Mouse (Mus musculus) monocyte, adult 5-6 weeks (primary cell): ENCODE data around the gene Ccdc38. TPM values are rescaled to one million over a fixed set of nuclear protein-coding genes. Genes with fewer than 3 reads are reported as not detected.
"Not testable (repeated sequence)": the region's sequence is repeated elsewhere in the genome, so short reads cannot be mapped to it uniquely, and the experiment has no call there.

Source experiments
- ATAC-seq: fragments of 153-309, 156-312 bp; replicated peaks from 2 replicates; pipeline ENCODE4 v1.8.0; 2017; ENCODE audit warnings: mild to moderate bottlenecking; ENCODE audit not compliant: low TSS enrichment, insufficient number of reproducible peaks, severe bottlenecking, poor library complexity, low FRiP score
- total RNA-seq: library from RNA; stranded (forward); fragments of 200-1000, 200-491, 200-594 nt; gene quantifications from 3 replicates; pipeline ENCODE4 v1.2.3, GENCODE M21; 2017

Gene Ccdc38
- total RNA-seq, 1 experiment from 2014 or later, result not detected

DNA sequence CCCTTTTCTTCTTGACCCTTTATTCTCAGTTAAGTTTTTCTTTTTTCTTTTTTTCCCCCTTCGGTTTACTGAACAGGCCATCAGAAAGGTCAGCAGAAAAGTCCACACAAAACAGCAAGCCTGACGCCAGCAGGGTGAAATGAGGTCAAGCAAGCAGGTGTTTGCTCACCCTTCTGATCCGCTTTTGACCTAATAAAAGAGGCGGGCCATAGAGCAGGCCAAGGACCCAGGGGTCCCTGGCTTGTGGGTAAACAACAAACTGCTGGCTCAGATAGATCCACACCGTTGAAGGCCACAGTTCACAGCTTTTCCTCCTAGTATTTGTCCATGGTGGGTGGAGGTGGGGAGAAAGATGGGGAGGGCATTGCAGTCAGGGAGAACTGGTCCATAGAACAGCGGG, 2.7 kb downstream of the Ccdc38 start:
- ATAC-seq, result no peak

- ATAC-seq, result no peak
These were observed 3.7 kb downstream of the Ccdc38 start for GRCm38 (mm10) chr10:93544172-93544571.

GRCm38 (mm10) chr10:93547741-93548270, 7.4 kb downstream of the Ccdc38 start:
- no peak for ATAC-seq

DNA sequence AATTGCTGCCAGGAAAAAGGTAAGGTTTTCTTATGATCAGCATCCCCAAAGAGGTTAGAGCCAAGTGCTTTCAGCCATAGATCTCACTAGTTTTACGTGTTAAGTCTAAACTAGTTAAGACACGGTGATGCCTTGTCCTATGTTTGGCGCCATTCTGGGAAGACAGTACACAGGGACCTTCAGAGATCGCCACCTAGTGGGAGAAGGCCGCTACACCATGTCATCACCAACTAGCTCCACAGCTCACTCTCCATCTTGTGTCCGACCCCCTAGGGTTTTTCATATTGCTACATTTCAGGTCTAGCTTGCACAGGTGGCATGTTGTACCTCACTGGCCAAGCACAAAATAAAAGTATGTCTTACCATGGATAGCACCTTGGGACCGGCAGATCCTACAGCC, 8.6 kb downstream of the Ccdc38 start:
- peak; percentile 86 for ATAC-seq

DNA sequence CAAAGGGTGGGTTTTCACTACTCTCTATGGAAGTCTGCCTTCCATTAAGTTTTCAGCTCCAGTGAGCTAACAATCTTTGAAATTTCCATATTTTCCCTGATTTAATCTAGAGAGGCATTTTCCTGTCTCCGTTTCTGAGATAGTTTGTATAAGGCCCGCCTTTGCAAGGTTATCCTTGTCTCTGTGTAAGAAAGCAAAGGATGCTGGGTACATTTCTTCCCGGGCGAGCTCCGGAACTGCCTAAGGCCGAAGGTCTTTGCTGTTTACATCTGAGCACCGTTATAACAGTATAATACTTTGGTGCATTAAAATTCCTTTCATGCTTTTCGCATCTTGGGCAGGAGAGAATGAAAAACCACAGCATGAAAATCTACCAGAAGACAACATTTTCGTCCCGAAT, 9.4 kb downstream of the Ccdc38 start:
- ATAC-seq, result no peak

GRCm38 (mm10) chr10:93552596-93552995, 12.2 kb downstream of the Ccdc38 start:
- no peak for ATAC-seq

GRCm38 (mm10) chr10:93557971-93558370, 17.5 kb downstream of the Ccdc38 start:
- ATAC-seq, result not testable (repeated sequence)

- no peak; the same call in 1 of the 2 replicates for ATAC-seq
These were observed 19.4 kb downstream of the Ccdc38 start for GRCm38 (mm10) chr10:93559786-93560185.

DNA sequence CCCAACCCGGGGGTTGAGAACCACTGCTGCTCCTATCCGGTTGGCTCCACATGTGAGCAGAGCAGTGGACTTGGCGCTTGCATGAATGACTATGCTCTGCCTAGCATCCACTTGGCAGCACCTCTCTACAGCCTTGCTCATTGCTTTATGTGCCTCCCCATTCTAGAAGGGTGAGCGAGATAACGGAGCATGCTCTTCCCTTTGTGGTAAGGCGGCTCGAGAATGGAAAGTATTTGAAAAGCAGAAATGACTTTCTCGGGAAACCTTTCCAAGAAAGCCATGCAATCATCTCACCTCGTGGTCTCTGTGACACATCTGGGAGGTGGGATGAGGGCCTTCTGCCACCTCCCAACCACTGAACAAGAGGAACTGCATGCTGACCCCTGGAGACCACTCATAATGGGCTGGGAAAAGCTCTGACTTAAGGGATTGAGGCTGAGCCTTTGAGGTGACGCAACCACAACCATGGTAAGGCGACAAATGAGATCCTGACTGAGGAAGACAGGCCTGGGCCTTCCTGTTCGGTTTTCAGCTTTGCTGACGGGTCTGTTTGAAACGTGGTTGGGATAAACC, 24.2 kb downstream of the Ccdc38 start:
- ATAC-seq, result no peak

DNA sequence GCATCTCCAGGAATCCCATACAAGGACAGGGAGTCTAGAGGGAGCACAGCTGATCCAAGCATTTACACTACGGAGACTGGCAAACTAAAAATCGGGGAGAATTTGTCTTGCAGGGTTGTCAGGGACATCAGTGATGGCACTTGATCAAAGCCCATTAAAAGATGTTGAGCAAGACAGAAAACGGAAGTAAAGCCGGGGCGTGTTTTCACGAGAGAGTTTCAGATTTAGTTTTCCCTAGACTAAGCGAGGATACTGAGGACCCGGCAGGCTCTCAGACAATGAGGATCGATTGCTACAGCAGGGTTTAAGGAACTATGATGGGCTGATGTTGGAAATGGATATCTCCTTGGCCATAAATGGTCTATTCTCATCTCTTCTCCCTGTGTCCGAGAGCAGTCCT, 26.6 kb downstream of the Ccdc38 start:
- ATAC-seq, result no peak; the same call in 1 of the 2 replicates

DNA sequence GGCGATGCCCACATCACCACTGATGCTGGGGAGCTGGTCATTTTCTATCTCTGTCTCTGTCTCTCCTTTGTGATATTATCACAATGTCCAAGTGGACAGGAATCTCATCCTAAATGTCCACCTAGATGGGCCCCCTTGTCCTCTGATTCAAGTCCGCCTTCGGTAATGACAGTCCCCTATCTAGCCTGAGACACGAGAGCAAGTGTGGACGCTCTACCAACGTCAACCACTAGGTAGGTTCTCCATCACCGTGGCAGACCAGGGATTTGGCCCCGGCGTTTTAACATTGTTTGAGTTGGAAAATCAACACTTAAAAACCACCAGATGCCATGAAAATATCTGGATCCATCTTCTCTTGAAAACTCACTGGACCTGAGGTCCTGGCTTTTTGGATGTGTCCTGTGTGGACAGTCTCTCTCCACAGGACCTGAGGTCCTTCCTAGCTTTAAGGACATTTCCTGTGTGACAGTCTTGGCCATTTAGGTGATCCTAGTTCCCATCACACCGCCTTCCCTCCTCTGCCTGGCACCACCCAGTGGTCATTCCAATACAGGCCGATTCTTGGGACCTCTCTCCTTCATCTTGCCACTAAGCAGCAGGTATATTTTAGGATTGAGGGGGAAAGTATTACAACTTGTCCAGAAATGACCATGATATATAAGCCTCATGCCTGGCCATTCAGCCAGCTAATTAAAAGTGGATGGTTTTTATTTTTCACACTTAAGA, 27.6 kb downstream of the Ccdc38 start:
- ATAC-seq, result no peak

GRCm38 (mm10) chr10:93568671-93569070, 28.2 kb downstream of the Ccdc38 start:
- ATAC-seq, result no peak

- no peak for ATAC-seq
These were observed 31.8 kb downstream of the Ccdc38 start for GRCm38 (mm10) chr10:93572209-93572608.

- ATAC-seq, result no peak
These were observed 34.5 kb downstream of the Ccdc38 start for GRCm38 (mm10) chr10:93574966-93575365.

- no peak for ATAC-seq
These were observed 35.5 kb downstream of the Ccdc38 start for GRCm38 (mm10) chr10:93575960-93576359.

DNA sequence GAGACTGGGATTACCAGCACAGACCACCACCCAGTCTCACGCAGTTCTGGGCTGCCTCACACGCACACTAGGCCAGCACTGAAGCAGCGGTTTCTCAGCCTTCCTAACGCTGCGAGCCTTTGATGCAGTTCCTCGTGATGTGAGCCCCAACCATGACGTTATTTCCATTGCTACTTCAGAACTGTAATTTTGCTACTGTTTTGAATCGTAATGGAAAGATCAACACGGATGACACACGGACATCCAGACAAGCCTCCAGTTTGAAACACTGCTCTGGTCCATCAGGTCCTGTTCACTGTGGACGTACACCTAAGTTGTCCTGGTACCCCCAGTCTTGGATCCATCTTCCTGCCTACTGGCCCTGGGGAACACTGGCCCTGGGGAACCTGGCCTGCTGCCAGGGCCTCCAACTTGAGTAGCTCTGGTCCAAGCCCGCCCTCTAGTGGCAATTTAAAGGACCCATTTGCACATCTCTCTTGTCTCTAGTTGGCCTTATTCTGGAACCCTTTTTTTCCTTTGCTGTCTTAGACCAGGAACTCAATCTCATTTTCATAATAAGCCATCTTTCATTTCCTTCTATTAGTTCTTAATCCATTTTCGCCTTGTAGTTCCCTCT, 36.9 kb downstream of the Ccdc38 start:
- ATAC-seq, result peak; percentile 57; the same call in 1 of the 2 replicates

DNA sequence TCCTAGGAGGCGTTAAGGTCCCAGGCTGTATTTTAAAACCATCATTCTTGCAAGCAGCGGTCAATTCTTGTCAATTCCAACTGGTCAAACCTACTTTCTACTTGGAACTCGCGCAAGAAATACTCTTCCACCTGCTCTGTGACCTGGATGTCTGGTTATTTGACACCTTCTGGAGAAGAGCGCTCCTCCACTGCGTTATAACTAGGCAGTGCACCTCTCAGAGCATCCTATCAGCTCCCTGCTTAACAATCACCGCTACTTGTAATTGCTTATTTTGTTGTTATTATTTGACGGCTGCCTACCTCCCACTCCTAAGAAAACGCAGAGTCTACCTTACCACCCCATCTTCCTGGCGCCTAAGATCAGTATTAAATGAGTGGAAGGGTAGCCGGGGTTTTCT, 48.4 kb downstream of the Ccdc38 start:
- no peak for ATAC-seq

- ATAC-seq, result peak; percentile 95
These were observed 48.9 kb downstream of the Ccdc38 start, which contains the start of gene Snrpf for GRCm38 (mm10) chr10:93589281-93589848. Gene Snrpf, minus strand, starts transcription at chr10:93589706.

- ATAC-seq, result no peak
These were observed 52.0 kb downstream of the Ccdc38 start for GRCm38 (mm10) chr10:93592456-93592855.
